Mouse (Mus musculus) regulatory T cell (primary cell): ENCODE data around the gene Eif5a.
"Not testable (repeated sequence)": the region's sequence is repeated elsewhere in the genome, so short reads cannot be mapped to it uniquely, and the experiment has no call there.

Experiments
- in situ Hi-C: fragments of 300-600 bp; cut with MboI, MseI; formaldehyde crosslinking; loops from one replicate; pipeline ENCODE4 v1.15.1; 2025; ENCODE audit warnings: high pct_unique_total_duplicates

Gene Eif5a

DNA sequence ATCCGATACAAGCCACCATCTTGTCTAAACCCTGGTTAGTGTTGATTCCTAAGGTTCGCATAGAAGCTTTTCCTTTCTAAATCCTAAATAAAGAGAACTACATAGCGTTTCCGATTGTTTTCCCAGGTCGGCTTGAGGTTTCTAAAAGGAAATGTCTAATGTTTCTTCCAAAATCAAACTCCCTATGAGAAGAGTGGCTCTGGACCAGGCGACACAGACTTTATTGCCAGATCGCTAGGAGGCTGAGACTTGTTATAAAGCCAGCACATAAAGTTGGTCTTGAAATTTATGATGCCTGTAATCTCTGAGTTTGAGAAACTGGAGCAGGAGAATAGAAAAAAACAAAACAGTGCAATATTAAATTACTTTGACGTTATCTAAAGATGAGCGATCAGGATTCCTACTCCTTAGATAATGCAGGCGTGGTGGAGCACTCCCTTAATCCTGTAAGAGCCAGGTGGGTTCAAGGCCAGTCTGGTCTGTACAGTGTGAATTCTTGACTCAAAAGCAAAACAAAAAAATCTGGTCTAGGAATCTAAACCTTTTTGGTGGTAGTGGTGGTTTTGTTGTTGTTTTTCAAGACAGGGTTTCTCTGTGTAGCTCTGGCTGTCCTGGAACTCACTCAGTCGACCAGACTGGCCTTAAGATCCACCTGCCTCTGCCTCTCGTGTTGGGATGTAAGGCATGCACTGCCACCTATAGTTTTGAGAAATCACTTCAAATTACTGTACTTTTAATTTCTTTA, 426 bp upstream of the Eif5a start:
- in situ Hi-C loops = no loop called here

DNA sequence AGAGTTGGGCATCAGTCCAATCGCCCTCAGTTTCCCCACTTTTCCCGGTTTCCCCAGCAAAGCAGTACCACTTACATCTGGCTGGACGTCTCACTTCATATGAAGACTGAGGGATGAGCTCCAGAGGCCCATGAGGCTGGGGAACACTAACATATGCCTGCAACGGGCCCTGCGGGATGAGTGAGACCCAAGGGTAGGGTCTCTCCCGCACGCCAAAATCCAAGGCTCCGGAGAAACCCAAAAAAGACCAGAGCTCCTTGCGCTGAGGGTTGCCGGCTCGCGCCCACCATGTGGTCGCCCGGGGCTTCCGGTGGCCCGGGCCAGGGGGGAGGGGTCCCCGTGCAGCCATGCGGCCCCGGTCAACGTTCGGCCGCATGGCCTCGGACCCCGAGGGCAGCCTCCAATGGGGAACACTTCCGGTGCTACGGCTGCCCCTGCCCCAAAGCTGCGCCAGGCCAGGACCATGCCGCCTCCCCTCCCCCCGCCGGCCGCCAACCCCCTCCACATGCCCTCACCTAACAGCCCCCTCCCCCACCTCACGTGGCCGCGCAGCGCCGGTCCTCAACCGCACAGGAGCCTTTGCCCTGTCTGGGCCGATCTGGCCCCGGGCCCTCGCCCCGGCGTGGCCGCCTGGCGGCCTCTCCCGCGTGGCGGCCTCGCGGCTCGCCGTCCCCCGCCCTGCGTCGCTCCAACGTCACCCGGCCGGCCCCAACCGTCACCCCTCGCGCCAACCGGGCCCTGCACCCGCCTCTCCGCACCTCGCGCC, 1.3 kb downstream of the Eif5a start:
- in situ Hi-C loops = no loop called here

DNA sequence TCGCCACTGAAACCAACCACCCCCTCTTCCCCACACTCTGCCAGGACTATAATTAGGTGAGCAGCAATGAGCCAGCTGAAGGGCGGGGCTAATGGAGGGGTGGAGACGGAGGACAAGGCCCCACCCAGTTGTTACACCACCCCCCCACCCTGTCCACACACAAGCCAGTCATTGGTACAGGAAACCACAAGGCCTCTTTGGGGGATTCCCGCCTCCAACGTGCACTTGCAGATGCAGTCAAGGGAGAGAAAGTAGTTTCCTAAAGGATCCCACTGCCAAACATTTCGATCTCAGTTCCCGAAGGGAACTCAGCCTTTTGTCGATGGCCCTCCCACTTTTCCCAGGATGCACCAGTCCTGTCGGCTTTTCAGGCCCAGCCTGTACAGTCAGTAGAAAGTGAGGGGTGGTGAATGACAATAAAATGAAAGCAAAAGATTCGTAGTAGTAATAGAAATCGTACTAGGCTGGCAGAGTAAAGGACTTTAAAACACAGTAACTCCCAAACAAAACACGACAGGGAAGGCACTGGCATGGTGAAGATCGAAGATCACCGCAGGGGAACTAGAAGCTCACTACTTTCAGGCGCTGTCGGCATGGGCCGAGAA, 2.0 kb downstream of the Eif5a start:
- in situ Hi-C loops = no loop called here

DNA sequence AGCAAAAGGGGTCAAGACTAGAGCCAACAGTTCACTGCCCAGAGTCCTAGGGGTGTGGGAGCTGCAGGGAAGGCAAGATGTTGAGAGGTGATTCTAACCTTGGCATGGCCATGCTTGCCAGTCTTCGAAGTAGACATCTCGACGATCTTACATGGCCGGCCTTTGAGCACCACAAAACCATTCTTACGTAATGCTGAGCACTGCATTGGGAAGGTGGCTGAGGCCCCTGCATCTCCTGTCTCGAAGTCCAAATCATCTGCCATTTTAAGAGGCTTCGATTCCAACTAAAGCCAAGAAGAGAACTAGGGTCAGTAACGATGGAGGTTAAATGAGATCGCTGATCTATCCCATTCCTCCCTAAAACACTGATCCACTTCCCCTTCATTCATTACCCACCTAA, 2.7 kb downstream of the Eif5a start:
- in situ Hi-C loops = no loop called here

DNA sequence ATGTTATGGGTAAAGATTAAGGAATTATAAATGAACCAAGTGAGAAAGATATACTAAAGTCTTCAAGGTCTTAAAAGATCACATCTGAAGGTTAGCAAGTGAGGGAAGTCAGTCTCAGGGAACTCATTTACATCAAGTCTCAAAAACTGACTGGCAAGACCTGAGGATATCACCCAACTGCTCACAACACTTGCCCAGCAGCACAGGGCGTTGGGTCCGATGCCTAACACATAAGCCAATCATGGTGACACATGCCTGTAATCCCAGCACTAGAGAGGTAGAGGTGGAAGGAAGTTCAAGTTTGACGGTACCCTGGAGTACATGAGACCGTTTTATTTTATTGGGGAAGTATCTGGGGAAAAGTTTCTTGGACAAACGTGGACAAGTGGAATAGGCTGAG, 3.6 kb downstream of the Eif5a start:
- in situ Hi-C loops = no loop called here

DNA sequence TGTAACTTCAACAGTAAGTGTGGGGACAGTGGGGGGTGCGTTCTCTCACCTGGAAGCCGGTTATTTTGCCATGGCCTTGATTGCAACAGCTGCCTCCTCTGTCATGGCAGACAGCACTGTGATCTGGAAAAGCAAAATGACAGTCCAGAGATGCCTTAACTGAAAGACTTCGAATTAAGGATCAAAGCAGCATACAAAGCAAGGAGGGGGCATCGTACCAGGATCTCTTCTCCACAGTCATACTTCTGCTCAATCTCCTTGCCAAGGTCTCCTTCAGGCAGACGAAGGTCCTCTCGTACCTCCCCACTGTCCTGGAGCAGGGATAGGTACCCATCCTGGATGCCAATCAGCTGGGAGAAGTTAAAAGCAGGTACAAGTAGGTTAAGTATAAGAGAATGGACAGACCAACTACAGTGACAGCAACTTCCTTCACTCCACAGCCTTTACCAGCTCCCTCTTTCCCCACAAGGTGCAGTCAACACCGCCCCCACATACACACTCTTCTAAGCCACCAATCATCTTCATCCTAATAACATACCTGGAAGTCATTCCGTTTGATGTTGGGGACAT, 4.3 kb downstream of the Eif5a start:
- in situ Hi-C loops = no loop called here

DNA sequence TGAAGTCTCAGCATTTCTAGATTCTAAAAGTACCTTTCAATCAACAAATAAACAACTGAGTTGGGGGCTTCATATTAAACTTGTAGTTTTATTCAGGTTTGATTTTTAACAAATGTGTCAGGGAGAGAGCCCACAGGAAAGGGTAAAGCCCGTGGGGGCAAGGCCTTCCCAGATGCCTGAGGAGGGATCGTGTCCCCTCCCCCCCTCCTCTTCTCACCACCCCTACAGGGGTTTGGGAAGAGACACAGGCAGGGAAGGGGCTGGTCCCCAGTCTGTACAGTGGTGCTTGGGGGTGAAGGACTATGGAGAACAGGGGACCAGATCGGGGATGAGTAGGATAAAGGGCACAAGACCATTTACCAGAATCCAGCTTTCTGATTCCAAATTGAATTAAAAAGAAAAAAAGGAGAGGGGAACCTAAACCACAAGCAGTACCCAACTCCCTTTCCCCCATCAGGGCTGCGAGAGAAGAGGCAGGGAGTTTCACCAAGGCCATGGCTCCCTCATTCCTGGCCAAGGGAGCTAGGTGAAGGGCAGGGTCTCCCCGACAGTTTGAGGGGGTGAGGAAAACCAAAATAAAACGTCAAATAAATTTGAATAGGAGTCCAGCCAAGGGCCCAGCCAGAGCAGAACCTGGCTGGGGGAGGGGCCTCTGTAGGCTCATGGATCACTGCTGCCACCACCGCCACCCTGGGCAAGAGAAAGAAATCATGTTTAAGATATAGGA, 4.9 kb downstream of the Eif5a start:
- in situ Hi-C loops = not testable (repeated sequence)

DNA sequence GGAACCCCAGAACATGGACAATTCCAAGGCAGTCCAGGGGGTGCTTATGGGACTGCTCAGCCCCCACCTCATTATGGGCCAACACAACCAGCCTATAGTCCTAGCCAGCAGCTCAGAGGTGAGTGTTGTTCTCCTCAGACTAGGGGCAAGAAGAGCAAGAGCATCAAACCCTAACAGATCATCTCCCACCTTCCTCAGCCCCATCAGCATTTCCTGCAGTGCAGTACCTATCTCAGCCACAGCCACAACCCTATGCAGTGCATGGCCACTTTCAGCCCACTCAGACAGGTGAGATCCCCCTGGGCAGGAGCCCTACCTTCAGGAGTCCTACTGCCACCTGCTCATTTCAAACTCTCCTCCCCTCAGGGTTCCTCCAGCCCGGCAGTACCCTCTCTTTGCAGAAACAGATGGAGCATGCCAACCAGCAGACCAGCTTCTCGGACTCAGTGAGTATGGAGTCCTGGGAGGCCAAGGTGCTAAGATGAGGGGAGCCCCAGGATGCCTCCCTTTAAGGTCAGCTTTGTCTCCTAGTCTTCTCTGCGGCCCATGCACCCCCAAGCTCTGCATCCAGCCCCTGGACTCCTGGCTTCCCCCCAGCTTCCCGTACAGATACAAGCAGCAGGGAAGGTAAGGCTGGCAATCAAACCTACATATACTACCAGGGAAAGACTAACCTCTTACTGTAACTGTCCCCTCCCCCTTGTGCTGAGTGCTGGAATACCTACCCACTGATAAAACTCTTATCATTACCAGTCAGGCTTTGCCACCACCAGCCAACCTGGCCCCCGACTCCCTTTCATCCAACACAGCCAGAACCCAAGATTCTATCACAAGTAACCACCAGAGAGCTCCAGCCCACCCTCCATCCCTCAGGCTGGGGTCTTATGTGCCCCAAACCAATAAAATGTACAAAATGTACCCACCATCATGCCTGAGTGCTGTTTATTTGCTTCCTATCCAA, 5.8 kb downstream of the Eif5a start:
- in situ Hi-C loops = no loop called here

DNA sequence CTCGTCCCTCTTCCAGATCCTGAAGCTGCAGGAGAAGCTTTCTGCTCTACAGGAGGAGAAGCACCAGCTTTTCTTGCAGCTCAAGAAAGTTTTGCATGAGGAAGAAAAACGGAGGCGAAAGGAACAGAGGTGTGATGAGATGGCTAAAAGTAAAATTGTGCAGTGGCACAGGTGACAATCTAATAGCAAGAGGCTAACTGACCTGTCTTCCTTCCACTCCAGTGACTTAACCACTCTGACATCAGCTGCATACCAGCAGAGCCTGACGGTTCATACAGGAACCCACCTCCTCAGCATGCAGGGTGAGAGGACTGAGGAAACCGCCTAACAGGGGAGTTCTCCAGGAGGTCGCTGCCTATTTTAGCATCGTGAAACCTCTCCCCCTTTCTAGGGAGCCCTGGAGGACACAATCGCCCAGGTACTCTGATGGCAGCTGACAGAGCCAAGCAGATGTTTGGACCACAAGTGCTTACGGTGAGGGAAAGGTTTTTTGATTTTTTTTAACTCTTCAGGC, 6.8 kb downstream of the Eif5a start:
- in situ Hi-C loops = no loop called here

DNA sequence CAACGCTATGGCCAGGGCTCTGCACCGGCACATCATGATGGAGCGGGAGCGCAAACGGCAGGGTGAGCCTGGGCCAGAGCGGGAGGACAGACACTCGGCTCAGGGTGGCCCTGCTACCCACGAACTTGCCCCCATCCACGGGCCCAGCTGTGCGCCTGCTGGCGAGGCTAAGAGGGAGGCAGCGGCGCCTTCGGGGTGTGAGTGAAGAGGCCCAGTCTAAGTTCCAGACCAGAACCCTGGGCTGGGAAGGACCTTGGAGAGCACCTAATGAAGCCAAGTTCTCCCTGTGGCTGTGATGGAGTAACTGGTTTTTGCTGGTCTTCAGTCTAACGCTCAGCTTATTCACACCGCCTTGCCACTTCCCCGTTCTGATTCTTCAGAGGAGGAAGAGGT, 7.4 kb downstream of the Eif5a start:
- in situ Hi-C loops = no loop called here

DNA sequence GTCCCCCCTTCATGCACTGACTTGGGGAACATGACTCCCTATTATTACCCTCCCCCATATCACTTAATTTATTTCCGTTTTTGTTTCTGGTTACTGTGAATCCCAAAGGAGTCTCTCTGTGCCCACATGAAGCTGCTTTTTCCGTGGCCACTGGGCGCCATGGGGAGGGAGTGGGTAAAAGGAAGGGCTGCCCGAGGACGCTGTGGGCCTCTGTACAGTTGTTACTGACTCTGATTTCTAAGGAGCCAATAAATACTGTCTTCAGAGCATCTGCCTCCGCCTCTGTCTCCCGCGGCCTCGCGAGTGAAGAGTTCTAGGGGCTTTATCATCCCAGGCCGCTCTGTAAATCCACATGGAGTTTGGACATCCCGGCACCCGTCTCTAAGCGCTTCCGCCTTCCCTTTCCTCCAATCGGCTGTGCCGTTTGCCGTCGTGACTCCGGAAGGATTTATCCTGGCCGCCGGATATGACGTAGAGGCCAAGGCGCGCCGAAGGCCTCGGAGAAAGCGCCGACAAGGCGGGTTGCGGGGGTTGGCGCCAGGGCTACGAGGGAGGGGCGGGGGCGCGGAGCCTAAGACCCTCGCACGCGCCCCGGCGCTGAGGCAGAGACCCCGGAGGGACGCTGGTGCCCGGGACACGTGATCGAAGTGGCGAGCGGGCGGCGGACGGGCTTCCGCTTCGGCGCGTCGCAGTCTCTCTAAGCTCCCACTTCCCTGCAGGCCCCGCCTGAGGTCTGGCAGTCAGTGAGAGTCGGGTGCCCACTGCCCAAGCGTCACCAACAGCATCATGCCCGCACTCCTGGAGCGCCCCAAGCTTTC, 8.0 kb downstream of the Eif5a start, which contains the start of gene Gps2:
TSS of gene Gps2 (plus strand) at position 335 of the 818 bp plus-strand sequence.
- in situ Hi-C loops = no loop called here

DNA sequence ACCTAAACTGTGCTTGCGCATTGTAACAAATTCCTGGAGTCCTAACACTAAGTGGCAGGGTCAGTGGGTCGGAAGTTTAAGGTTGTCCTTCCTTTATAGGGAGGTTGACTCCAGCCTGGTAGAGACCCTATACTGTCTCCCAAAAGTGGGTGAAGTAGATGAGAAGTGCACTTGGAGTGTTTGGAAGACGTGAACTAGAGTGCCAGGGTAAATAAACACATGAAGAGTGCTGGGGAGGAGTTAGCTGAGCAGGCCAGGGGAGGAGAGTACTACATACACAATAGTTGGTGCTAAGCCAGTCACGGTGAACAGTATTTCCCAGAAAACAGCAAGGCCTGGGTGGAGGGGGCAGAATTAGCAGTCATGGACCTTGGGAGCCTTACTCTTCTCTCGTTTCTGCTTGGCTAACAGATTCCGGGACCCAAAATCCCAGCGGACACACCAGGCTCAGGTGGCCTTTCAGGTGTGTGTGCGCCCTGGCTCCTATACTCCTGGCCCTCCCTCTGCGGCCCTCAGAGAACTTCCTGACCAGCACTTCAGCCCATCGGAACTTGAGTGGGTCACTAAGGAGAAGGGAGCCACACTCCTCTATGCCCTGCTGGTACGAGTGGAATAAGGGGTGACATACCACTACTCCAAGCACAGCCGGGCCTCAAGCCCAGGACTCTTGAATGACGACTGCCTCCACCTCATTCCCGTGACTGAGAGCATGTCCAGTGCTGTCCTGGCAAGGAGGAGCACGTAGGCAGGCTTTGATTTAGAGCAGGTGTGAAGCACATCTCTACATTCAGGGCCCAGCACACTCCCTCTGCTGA, 8.8 kb downstream of the Eif5a start:
- in situ Hi-C loops = no loop called here

DNA sequence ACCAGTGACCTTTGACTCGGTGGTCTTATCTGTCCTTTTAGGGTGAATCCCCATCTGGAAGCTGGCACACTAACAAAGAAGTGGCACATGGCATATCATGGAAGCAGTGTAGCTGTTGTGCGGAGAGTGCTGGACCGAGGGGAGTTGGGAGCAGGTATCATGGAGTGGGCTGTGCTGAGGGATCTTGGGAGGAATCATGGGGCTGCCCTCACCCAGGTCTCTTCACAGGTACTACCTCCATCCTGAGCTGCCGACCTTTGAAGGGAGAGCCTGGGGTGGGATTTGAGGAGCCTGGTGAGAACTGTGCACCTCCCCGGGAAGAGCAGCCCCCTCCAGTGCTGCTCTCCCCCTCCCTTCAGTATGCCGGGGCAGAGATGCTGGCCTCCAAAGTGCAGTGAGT, 10.1 kb downstream of the Eif5a start:
- in situ Hi-C loops = no loop called here

DNA sequence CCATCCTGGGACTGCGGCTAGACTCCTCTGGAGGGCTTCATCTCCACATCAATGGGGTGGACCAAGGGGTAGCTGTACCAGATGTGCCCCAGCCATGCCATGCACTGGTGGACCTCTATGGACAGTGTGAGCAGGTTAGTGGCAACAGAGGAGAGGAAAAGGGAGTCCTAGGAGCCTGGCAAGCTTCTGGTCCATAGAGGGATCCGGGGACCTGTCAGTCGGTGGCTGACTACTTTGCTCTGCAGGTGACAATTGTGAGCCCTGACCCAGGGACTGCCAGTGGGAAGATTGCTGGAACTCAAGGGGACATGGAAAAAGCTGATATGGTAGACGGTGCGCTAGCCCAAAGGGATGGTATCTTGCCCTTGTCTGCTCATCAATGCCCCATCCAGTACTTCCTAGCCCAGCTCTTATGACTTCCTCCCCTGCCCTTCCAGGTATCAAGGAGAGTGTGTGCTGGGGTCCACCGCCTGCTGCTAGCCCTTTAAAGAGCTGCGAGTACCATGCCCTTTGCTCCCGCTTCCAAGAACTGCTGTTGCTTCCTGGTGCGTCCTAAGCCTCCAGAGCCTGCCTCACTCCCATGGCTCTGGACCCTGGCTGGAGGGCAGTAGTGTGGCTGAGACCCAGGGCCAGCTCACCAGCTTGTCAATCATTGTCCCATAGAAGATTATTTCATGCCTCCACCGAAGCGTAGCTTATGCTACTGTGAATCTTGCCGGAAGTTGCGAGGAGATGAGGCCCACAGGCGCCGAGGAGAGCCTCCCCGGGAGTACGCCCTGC, 10.8 kb downstream of the Eif5a start:
- in situ Hi-C loops = no loop called here

DNA sequence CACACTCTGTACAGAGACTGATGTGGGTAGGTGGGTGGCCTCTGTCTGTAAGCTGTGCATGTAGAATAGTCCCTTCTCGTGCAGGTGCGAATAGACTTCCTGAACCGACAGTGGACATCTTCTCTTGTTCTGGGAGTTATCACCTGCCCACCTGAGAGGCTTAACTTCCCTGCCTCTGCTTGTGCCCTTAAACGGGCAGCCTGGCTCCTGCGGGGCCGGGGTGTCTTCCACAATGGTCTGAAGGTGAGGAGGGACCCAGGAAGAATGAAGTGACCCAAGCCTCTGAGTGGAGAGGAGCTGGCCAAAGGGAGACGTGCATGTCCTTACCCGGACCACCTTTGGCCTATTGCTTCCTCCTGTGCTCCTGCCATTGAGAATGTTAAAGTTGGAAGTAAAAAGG, 11.6 kb downstream of the Eif5a start:
- in situ Hi-C loops = no loop called here

DNA sequence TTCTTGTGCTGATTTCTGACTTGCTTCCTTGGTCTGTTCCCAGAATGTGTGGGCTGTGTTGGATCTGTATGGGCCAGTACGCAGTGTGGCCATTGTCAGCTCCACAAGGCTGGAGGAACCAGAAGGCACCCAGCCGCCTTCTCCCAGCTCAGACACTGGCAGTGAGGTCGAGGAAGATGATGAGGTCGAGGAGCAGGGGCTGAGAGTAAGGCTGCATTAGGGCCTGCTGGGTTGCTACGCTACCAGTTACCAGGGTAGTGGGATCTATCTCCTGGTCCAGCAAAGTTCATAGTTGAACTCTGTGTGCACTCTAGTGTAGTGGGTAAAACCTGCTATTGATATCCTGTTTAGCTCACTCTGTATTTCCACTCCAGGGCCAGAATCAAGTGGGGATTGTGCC, 12.6 kb downstream of the Eif5a start:
- in situ Hi-C loops = no loop called here

DNA sequence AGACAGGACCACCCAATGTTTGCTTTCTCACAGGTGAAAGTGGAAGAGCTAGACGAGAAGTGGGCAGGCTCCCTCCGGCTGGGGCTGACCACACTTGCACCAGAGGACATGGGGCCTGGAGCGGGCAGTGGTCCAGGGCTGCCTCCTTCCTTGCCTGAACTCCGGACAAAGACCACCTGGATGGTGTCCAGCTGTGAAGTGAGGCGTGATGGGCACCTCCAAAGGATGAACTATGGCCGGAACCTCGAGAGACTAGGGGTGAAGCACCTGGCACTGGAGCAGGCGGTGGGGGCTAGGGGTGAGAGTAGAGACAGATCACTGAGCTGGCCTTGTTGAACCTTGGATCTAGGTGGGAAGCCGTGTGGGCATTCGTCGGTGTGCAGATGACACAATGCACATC, 13.1 kb downstream of the Eif5a start:
- in situ Hi-C loops = no loop called here

DNA sequence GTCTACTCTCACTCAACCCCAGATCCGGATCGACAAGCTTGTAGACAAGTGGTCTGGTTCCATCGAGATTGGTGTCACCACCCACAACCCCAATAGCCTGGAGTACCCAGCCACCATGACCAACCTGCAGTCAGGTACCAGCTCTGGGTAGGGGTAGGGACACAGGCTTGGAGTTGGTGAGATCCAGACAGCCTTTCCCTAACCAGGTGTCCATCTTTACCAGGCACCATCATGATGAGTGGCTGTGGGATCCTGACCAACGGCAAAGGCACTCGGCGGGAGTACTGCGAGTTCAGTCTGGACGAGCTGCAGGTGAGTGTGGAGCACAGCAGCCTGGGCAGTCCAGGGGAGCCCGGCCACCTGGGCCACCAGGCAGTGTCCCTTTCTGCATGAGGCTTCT, 17.4 kb downstream of the Eif5a start:
- in situ Hi-C loops = no loop called here
